Mouse (Mus musculus) kidney, embryonic 14.5 days (tissue): ENCODE results near the gene Cbarp. TPM values are rescaled to one million over a fixed set of nuclear protein-coding genes. Genes with fewer than 3 reads are reported as not detected.
A peak's percentile ranks its signal among the peaks of the same experiment; 100 is the strongest.

Source experiments
- ATAC-seq: fragments of 200-750 bp; cut with Nextera tagmentation; 2 replicates; pipeline ENCODE4 v1.8.0; 2017; ENCODE audit warnings: moderate number of reproducible peaks, mild to moderate bottlenecking, moderate TSS enrichment, moderate library complexity; ENCODE audit not compliant: low FRiP score, low TSS enrichment
- H3K27ac ChIP-seq: fragments of 300-500 bp; sonication (generic); 2 replicates; pipeline ENCODE4 v1.5.1; 2014; ENCODE audit warnings: low read depth, mild to moderate bottlenecking, low read length, moderate library complexity, mixed read lengths
- H3K27me3 ChIP-seq: fragments of 300-500 bp; sonication (generic); 2 replicates; pipeline ENCODE4 v1.6.1; 2014; ENCODE audit warnings: mild to moderate bottlenecking, low read length; ENCODE audit not compliant: control insufficient read depth, insufficient read depth
- H3K36me3 ChIP-seq: fragments of 300-500 bp; sonication (generic); 2 replicates; pipeline ENCODE4 v1.6.1; 2014; ENCODE audit warnings: low read length, mixed read lengths; ENCODE audit not compliant: control insufficient read depth, insufficient read depth
- H3K4me1 ChIP-seq: fragments of 300-500 bp; sonication (generic); 2 replicates; pipeline ENCODE4 v1.6.1; 2014; ENCODE audit warnings: low read length, mixed read lengths; ENCODE audit not compliant: control insufficient read depth, insufficient read depth
- H3K4me2 ChIP-seq: fragments of 300-500 bp; sonication (generic); replicated peaks from 2 replicates; pipeline ENCODE4 v1.6.1; 2014; ENCODE audit warnings: low read depth, mild to moderate bottlenecking, low read length
- H3K4me3 ChIP-seq: fragments of 300-500 bp; sonication (generic); 2 replicates; pipeline ENCODE4 v1.5.1; 2014; ENCODE audit warnings: mild to moderate bottlenecking, low read length
- H3K9ac ChIP-seq: fragments of 300-500 bp; sonication (generic); 2 replicates; pipeline ENCODE4 v1.6.1; 2014; ENCODE audit warnings: low read depth, mild to moderate bottlenecking, low read length, moderate library complexity
- H3K9me3 ChIP-seq: fragments of 300-500 bp; sonication (generic); 2 replicates; pipeline ENCODE4 v1.6.1; 2016; ENCODE audit warnings: low read length; ENCODE audit not compliant: control insufficient read depth
- WGBS: fragments of 180-500 bp; shearing (Covaris S2); extraction: QIAGEN DNeasy Blood & Tissue Kit; methylation state at CpG from one replicate; pipeline ENCODE4 v1.1.7; 2014; 5-methylcytosine and 5-hydroxymethylcytosine counted together
- polyA plus RNA-seq: library from polyadenylated mRNA; unstranded; fragments of >200 nt; fragmentation: Nextera tagmentation; extraction: Ambion mirVana; gene quantifications from 2 replicates; pipeline ENCODE4 v1.2.1, GENCODE M21; 2014

Cbarp gene
- polyA plus RNA-seq, 1 experiment from 2014 or later, result 8.4 TPM

- no peak for ATAC-seq
- Histone ChIP-seq H3K9me3 (no peaks in the 10 kb centered on the region), H3K27ac (no peak overlapping the region), H3K27me3 (peaks cover 23% of the 10 kb centered on the region), H3K4me1 (peaks cover 41% of the 10 kb centered on the region), H3K4me3 (no peak overlapping the region), H3K9ac (no peak overlapping the region), H3K36me3 (peaks cover 42% of the 10 kb centered on the region), H3K4me2 (no peak overlapping the region)
- WGBS, result 76% methylated on average over 8 of the region's 8 CpGs
These were observed 7.3 kb downstream of the Cbarp start for GRCm38 (mm10) chr10:80133226-80133849.

- H3K27ac ChIP-seq, result no peak overlapping the region
- H3K9ac ChIP-seq, result peak overlapping the region; percentile 42; the same call in 1 of the 2 replicates
- WGBS, result 24% methylated on average over 27 of the region's 27 CpGs
- no peaks in the 10 kb centered on the region for H3K9me3 ChIP-seq
- H3K27me3 ChIP-seq, result peaks cover 12% of the 10 kb centered on the region
- H3K4me2 ChIP-seq, result peak overlapping the region; percentile 39
- peaks cover 56% of the 10 kb centered on the region for H3K36me3 ChIP-seq
- H3K4me1 ChIP-seq, result peaks cover 27% of the 10 kb centered on the region
- ATAC-seq, result peak; percentile 25; the same call in 1 of the 2 replicates
- no peak overlapping the region for H3K4me3 ChIP-seq
These were observed 8.7 kb downstream of the Cbarp start for GRCm38 (mm10) chr10:80131952-80132350.

DNA sequence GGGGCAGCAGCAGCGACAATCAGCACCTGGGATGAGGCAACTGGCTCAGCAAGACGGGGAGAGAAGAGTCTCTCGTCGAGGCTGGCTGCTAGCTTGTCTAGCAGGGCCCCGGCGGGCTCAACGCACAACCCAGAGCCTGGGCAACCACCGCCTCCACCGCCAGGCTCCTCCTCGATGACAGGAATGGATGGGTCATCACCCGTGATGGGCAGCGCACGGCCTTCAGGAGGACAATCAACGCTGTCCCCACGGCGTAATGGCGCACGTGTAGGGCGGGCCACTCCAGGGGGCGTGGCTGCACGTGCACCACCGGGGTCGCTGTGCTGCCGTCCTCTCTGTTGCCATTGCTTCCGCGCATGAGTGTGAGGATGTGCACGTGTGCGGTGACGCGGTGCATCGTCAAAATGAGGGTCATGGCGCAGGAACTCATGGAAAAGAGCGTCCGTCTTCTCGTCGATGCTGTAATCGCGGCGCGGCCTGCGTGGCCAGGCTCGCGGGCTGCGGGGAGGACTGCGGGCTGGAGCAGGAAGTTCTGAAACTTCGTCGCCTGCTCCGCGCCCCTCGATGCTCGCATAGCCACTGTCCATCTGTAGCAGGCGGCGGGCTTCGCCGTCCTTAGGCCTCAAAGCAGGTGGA, 9.2 kb downstream of the Cbarp start:
- ATAC-seq, result peak; percentile 56
- Histone ChIP-seq H3K9ac (peak overlapping the region; percentile 42; the same call in 1 of the 2 replicates), H3K27ac (no peak overlapping the region), H3K27me3 (peaks cover 7% of the 10 kb centered on the region), H3K9me3 (no peaks in the 10 kb centered on the region), H3K4me3 (no peak overlapping the region), H3K4me1 (peaks cover 21% of the 10 kb centered on the region), H3K4me2 (peak overlapping the region; percentile 39), H3K36me3 (peaks cover 61% of the 10 kb centered on the region)
- WGBS, result 10% methylated on average over 52 of the region's 55 CpGs

- H3K27me3 ChIP-seq, result no peaks in the 10 kb centered on the region
- H3K4me2 ChIP-seq, result no peak overlapping the region
- no peak overlapping the region for H3K4me3 ChIP-seq
- H3K27ac ChIP-seq, result no peak overlapping the region
- no peak overlapping the region for H3K9ac ChIP-seq
- H3K36me3 ChIP-seq, result peaks cover 70% of the 10 kb centered on the region
- 76% methylated on average over 18 of the region's 18 CpGs for WGBS
- H3K9me3 ChIP-seq, result no peaks in the 10 kb centered on the region
- no peak for ATAC-seq
- peaks cover 21% of the 10 kb centered on the region for H3K4me1 ChIP-seq
These were observed 10.1 kb downstream of the Cbarp start for GRCm38 (mm10) chr10:80130403-80131031.

- no peak overlapping the region for H3K4me3 ChIP-seq
- no peaks in the 10 kb centered on the region for H3K27me3 ChIP-seq
- 93% methylated on average over 9 of the region's 9 CpGs for WGBS
- no peak for ATAC-seq
- no peak overlapping the region for H3K27ac ChIP-seq
- H3K4me1 ChIP-seq, result peaks cover 21% of the 10 kb centered on the region
- H3K9me3 ChIP-seq, result no peaks in the 10 kb centered on the region
- no peak overlapping the region for H3K9ac ChIP-seq
- H3K36me3 ChIP-seq, result peaks cover 77% of the 10 kb centered on the region
- no peak overlapping the region for H3K4me2 ChIP-seq
These were observed 10.8 kb downstream of the Cbarp start for GRCm38 (mm10) chr10:80129846-80130245.

DNA sequence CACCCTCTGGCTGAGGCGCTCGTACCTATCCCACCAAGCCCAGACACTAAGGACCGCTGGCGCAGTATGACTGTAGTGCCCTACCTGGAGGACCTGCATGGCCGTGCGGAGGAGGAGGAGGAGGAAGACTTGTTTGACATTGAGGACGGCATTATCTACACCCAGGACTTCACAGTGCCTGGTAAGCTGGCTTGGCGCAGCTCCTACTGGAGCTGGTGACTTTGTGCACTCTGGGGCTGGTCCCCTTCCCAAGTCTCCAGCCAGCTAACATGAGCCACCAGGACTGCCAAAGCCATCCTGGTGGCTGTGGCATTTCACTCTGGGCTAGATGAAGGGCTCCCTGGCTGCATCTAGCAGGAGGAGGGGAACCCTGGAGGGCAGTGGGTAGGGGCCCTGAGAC, 12.7 kb downstream of the Cbarp start:
- peaks cover 21% of the 10 kb centered on the region for H3K4me1 ChIP-seq
- H3K36me3 ChIP-seq, result peaks cover 83% of the 10 kb centered on the region
- H3K9ac ChIP-seq, result no peak overlapping the region
- H3K27me3 ChIP-seq, result no peaks in the 10 kb centered on the region
- WGBS, result 94% methylated on average over 8 of the region's 8 CpGs
- no peak overlapping the region for H3K4me2 ChIP-seq
- no peaks in the 10 kb centered on the region for H3K9me3 ChIP-seq
- no peak for ATAC-seq
- H3K27ac ChIP-seq, result no peak overlapping the region
- H3K4me3 ChIP-seq, result no peak overlapping the region

- Histone ChIP-seq H3K9me3 (no peaks in the 10 kb centered on the region), H3K4me1 (0 out of 2 replicates have a peak, but pooled peaks cover 1% of the 10 kb centered on the region), H3K27ac (no peak overlapping the region), H3K27me3 (no peaks in the 10 kb centered on the region), H3K4me3 (no peak overlapping the region), H3K36me3 (peaks cover 74% of the 10 kb centered on the region), H3K9ac (no peak overlapping the region), H3K4me2 (no peak overlapping the region)
- WGBS, result 85% methylated on average over 9 of the region's 9 CpGs
- no peak for ATAC-seq
These were observed 16.6 kb downstream of the Cbarp start for GRCm38 (mm10) chr10:80123932-80124562.

- H3K27ac ChIP-seq, result no peak overlapping the region
- peaks cover 22% of the 10 kb centered on the region for H3K4me1 ChIP-seq
- no peaks in the 10 kb centered on the region for H3K27me3 ChIP-seq
- H3K4me3 ChIP-seq, result no peak overlapping the region
- ATAC-seq, result no peak
- 73% methylated on average over 2 of the region's 2 CpGs for WGBS
- peaks cover 61% of the 10 kb centered on the region for H3K36me3 ChIP-seq
- H3K9ac ChIP-seq, result no peak overlapping the region
- H3K9me3 ChIP-seq, result no peaks in the 10 kb centered on the region
- no peak overlapping the region for H3K4me2 ChIP-seq
These were observed 19.0 kb downstream of the Cbarp start for GRCm38 (mm10) chr10:80121639-80122038.
